ENCODE assay signal across 26 mouse cellular contexts in genomic region chr3:146598411-146598810, GRCm38 (mm10). TPM values are rescaled to one million over a fixed set of nuclear protein-coding genes. Genes with fewer than 3 reads are reported as not detected.
DNase-seq lines count a peak whose midpoint lies in the region; ATAC-seq and TF ChIP-seq lines count a peak whose summit lies in the region.
"Had no signal": no experiment of that assay in that cellular context is flagged by ENCODE, and none has a peak within 500 bp of the region (broad histone marks: within the 10 kb centered on the region; RNA-seq: fewer than 3 reads in every experiment).

No protein-coding gene starts in this region.

- no peak for ATAC-seq in liver, postnatal 0 days
- no peak for ATAC-seq in liver, embryonic 12.5 days
- no peak for ATAC-seq in lung, embryonic 16.5 days (ENCODE audit: low read depth)
- no peak for ATAC-seq in midbrain, embryonic 16.5 days
- ATAC-seq: forebrain, embryonic 15.5 days had no signal

- peak overlapping the region; percentile 67 for H3K4me2 ChIP-seq in liver, postnatal 0 days (ENCODE audit: low read depth, low read length)
- no peak overlapping the region for H3K4me2 ChIP-seq in liver, embryonic 12.5 days
- peak overlapping the region; percentile 25; the same call in 1 of the 2 replicates for H3K4me2 ChIP-seq in lung, embryonic 16.5 days (ENCODE audit: low read depth, low read length)
- H3K4me2 ChIP-seq in midbrain, embryonic 16.5 days (ENCODE audit: low read length): no peak overlapping the region
- H3K4me2 ChIP-seq: forebrain, embryonic 15.5 days; liver, embryonic 15.5 days; neural tube, embryonic 13.5 days had no signal

- H3K4me3 ChIP-seq in liver, postnatal 0 days (ENCODE audit: low read depth, low read length): peak overlapping the region; percentile 33
- no peak overlapping the region for H3K4me3 ChIP-seq in liver, embryonic 12.5 days
- no peak overlapping the region for H3K4me3 ChIP-seq in lung, embryonic 16.5 days (ENCODE audit: low read length)
- no peak overlapping the region for H3K4me3 ChIP-seq in midbrain, embryonic 16.5 days (ENCODE audit: low read depth, low read length)
- H3K4me3 ChIP-seq: embryonic facial prominence, embryonic 10.5 days; erythroblast, embryonic 14.5 days; forebrain, embryonic 15.5 days; limb, embryonic 10.5 days; liver, embryonic 15.5 days; midbrain, embryonic 10.5 days; neural tube, embryonic 13.5 days had no signal

- no peak for TF ChIP-seq CTCF in liver, postnatal 0 days (IDR thresholded peaks at IDR 0.05; ENCODE audit: low read depth)

- H3K36me3 ChIP-seq in liver, postnatal 0 days (replicated peaks; ENCODE audit: insufficient read depth, low read length): no peaks in the 10 kb centered on the region
- no peaks in the 10 kb centered on the region for H3K36me3 ChIP-seq in liver, embryonic 12.5 days
- no peaks in the 10 kb centered on the region for H3K36me3 ChIP-seq in lung, embryonic 16.5 days (ENCODE audit: control insufficient read depth, insufficient read depth, low read length)
- H3K36me3 ChIP-seq in midbrain, embryonic 16.5 days (ENCODE audit: control insufficient read depth, insufficient read depth, low read length): no peaks in the 10 kb centered on the region
- H3K36me3 ChIP-seq: embryonic facial prominence, embryonic 10.5 days; forebrain, embryonic 15.5 days; limb, embryonic 10.5 days; liver, embryonic 15.5 days; midbrain, embryonic 10.5 days; neural tube, embryonic 13.5 days had no signal

- WGBS in liver, postnatal 0 days (ENCODE audit: insufficient replicate concordance): 67% methylated on average over 6 of the region's 6 CpGs
- WGBS in liver, embryonic 12.5 days (ENCODE audit: insufficient replicate concordance): 74% methylated on average over 6 of the region's 6 CpGs
- WGBS in lung, embryonic 16.5 days: 36% methylated on average over 6 of the region's 6 CpGs
- 88% methylated on average over 6 of the region's 6 CpGs for WGBS in midbrain, embryonic 16.5 days

- H3K9ac ChIP-seq in liver, postnatal 0 days (replicated peaks): peak overlapping the region; percentile 58
- no peak overlapping the region for H3K9ac ChIP-seq in liver, embryonic 12.5 days
- H3K9ac ChIP-seq in lung, embryonic 16.5 days (ENCODE audit: low read length): no peak overlapping the region
- H3K9ac ChIP-seq in midbrain, embryonic 16.5 days (ENCODE audit: low read depth, low read length): no peak overlapping the region
- H3K9ac ChIP-seq: forebrain, embryonic 15.5 days; liver, embryonic 15.5 days; neural tube, embryonic 13.5 days had no signal

- no peaks in the 10 kb centered on the region for H3K9me3 ChIP-seq in liver, postnatal 0 days (ENCODE audit: low read length)
- no peaks in the 10 kb centered on the region for H3K9me3 ChIP-seq in liver, embryonic 12.5 days (replicated peaks)
- H3K9me3 ChIP-seq in lung, embryonic 16.5 days (ENCODE audit: control insufficient read depth, low read length): no peaks in the 10 kb centered on the region
- H3K9me3 ChIP-seq in midbrain, embryonic 16.5 days (replicated peaks; ENCODE audit: control insufficient read depth, low read length, poor library complexity, severe bottlenecking): no peaks in the 10 kb centered on the region
- H3K9me3 ChIP-seq: embryonic facial prominence, embryonic 10.5 days; forebrain, embryonic 15.5 days; limb, embryonic 10.5 days; liver, embryonic 15.5 days; midbrain, embryonic 10.5 days; neural tube, embryonic 13.5 days had no signal

- H3K27ac ChIP-seq in liver, postnatal 0 days (ENCODE audit: low read depth): peak overlapping the region; percentile 95
- no peak overlapping the region for H3K27ac ChIP-seq in liver, embryonic 12.5 days
- H3K27ac ChIP-seq in lung, embryonic 16.5 days (ENCODE audit: low read length): no peak overlapping the region
- no peak overlapping the region for H3K27ac ChIP-seq in midbrain, embryonic 16.5 days (ENCODE audit: low read length)
- H3K27ac ChIP-seq: embryonic facial prominence, embryonic 10.5 days; forebrain, embryonic 15.5 days; limb, embryonic 10.5 days; midbrain, embryonic 10.5 days; neural tube, embryonic 13.5 days had no signal

- peaks cover 6% of the 10 kb centered on the region for H3K4me1 ChIP-seq in liver, postnatal 0 days (ENCODE audit: insufficient read depth)
- H3K4me1 ChIP-seq in liver, embryonic 12.5 days: peaks cover 14% of the 10 kb centered on the region
- peaks cover 5% of the 10 kb centered on the region for H3K4me1 ChIP-seq in lung, embryonic 16.5 days (replicated peaks; ENCODE audit: control insufficient read depth, insufficient read depth, low read length)
- no peaks in the 10 kb centered on the region for H3K4me1 ChIP-seq in midbrain, embryonic 16.5 days (ENCODE audit: control insufficient read depth, insufficient read depth, low read length)
- H3K4me1 ChIP-seq: embryonic facial prominence, embryonic 10.5 days; forebrain, embryonic 15.5 days; limb, embryonic 10.5 days; midbrain, embryonic 10.5 days; neural tube, embryonic 13.5 days had no signal

- peak; percentile 47 for DNase-seq in layer of hippocampus, adult 11-12 months (ENCODE audit: low spot score)
- no peak for DNase-seq in layer of hippocampus, adult 9-10 months (ENCODE audit: low spot score)
- no peak for DNase-seq in liver, postnatal 0 days
- DNase-seq in brain, adult 2 months (ENCODE audit: low read depth, low spot score): peak; percentile 80
- no peak for DNase-seq in cerebellum, adult 18-20 months
- DNase-seq: adrenal gland, adult 8-10 months; cerebellum, adult 11 months; cerebellum, postnatal 25 days; gastrocnemius, postnatal 10 days; kidney, adult 2 months; kidney, postnatal 14 days; thymus, adult 2 months had no signal

- no peak for TF ChIP-seq EP300 in liver, postnatal 0 days (IDR thresholded peaks at IDR 0.05; ENCODE audit: low read depth)

- no peaks in the 10 kb centered on the region for H3K27me3 ChIP-seq in liver, postnatal 0 days (ENCODE audit: insufficient read depth, low read length)
- H3K27me3 ChIP-seq in liver, embryonic 12.5 days (replicated peaks): no peaks in the 10 kb centered on the region
- no peaks in the 10 kb centered on the region for H3K27me3 ChIP-seq in lung, embryonic 16.5 days (ENCODE audit: control insufficient read depth, insufficient read depth, low read depth, low read length)
- H3K27me3 ChIP-seq in midbrain, embryonic 16.5 days (ENCODE audit: control insufficient read depth, insufficient read depth, low read depth, low read length): no peaks in the 10 kb centered on the region
- H3K27me3 ChIP-seq: forebrain, embryonic 15.5 days; liver, embryonic 15.5 days; neural tube, embryonic 13.5 days had no signal

RNA-seq across cellular contexts. Expression of gene Dnase2b, which starts 17.0 kb away (rescaled TPM):
- 3.9 and 4.0 TPM in 2 replicates for polyA plus RNA-seq in liver, postnatal 0 days (2015; fragmentation: Nextera tagmentation; extraction: Ambion mirVana)
- polyA plus RNA-seq in liver, embryonic 12.5 days (2016; fragmentation: Nextera tagmentation; extraction: Ambion mirVana): 0.23 and 0.24 TPM in 2 replicates
- 0.10 TPM in 1 of 2 replicates, not detected in the other for polyA plus RNA-seq in lung, embryonic 16.5 days (2015; fragmentation: Nextera tagmentation; extraction: Ambion mirVana)
- not detected in 2 replicates for polyA plus RNA-seq in midbrain, embryonic 16.5 days (2015; fragmentation: Nextera tagmentation; extraction: Ambion mirVana)
- polyA plus RNA-seq: brain, embryonic 14.5 days; embryonic facial prominence, embryonic 10.5 days; erythroblast, embryonic 14.5 days; forebrain, embryonic 15.5 days; heart, postnatal 0 days; hindbrain, embryonic 11.5 days; kidney, adult 2 months; midbrain, embryonic 10.5 days; neural tube, embryonic 13.5 days; small intestine, adult 2 months; thymus, adult 2 months had no signal

RNA-seq across cellular contexts. Expression of gene Uox, which starts 28.2 kb away (rescaled TPM):
- 213 and 245 TPM in 2 replicates for polyA plus RNA-seq in liver, postnatal 0 days (2015; fragmentation: Nextera tagmentation; extraction: Ambion mirVana)
- polyA plus RNA-seq in liver, embryonic 12.5 days (2016; fragmentation: Nextera tagmentation; extraction: Ambion mirVana): 0.69 and 0.87 TPM in 2 replicates
- polyA plus RNA-seq in lung, embryonic 16.5 days (2015; fragmentation: Nextera tagmentation; extraction: Ambion mirVana): 0.45 and 1.8 TPM in 2 replicates
- polyA plus RNA-seq in midbrain, embryonic 16.5 days (2015; fragmentation: Nextera tagmentation; extraction: Ambion mirVana): 0.09 TPM in 1 of 2 replicates, not detected in the other
- polyA plus RNA-seq: brain, embryonic 14.5 days; embryonic facial prominence, embryonic 10.5 days; erythroblast, embryonic 14.5 days; forebrain, embryonic 15.5 days; hindbrain, embryonic 11.5 days; kidney, adult 2 months; limb, embryonic 10.5 days; midbrain, embryonic 10.5 days; neural tube, embryonic 13.5 days had no signal

RNA-seq across cellular contexts. Expression of gene 4930503B20Rik, which starts 52.7 kb away (rescaled TPM):
- polyA plus RNA-seq in liver, postnatal 0 days (2015; fragmentation: Nextera tagmentation; extraction: Ambion mirVana): not detected in 2 replicates
- polyA plus RNA-seq in liver, embryonic 12.5 days (2016; fragmentation: Nextera tagmentation; extraction: Ambion mirVana): not detected in 2 replicates
- polyA plus RNA-seq in lung, embryonic 16.5 days (2015; fragmentation: Nextera tagmentation; extraction: Ambion mirVana): not detected in 2 replicates
- polyA plus RNA-seq in midbrain, embryonic 16.5 days (2015; fragmentation: Nextera tagmentation; extraction: Ambion mirVana): 0.09 TPM in 1 of 2 replicates, not detected in the other
- polyA plus RNA-seq: embryonic facial prominence, embryonic 10.5 days; erythroblast, embryonic 14.5 days; forebrain, embryonic 15.5 days; heart, postnatal 0 days; hindbrain, embryonic 11.5 days; kidney, adult 2 months; limb, embryonic 10.5 days; liver, embryonic 15.5 days; midbrain, embryonic 10.5 days; neural tube, embryonic 13.5 days; small intestine, adult 2 months had no signal

Comparison
In these comparisons a context has a peak if more than half of its experiments do, and no peak if none do; other contexts are left out.
1. DNase-seq: peak in layer of hippocampus, adult 11-12 months (single experiment) and brain, adult 2 months (single experiment); none in layer of hippocampus, adult 9-10 months (single experiment), liver, postnatal 0 days (single experiment) and cerebellum, adult 18-20 months (0 of 2).
2. H3K4me2 ChIP-seq: peak in liver, postnatal 0 days (single experiment) and lung, embryonic 16.5 days (single experiment); none in liver, embryonic 12.5 days (single experiment) and midbrain, embryonic 16.5 days (single experiment).
3. RNA of gene Uox, which starts 28.2 kb away (polyA plus RNA-seq): 213 to 245 TPM in liver, postnatal 0 days; 0.69 to 0.87 TPM in liver, embryonic 12.5 days, 0.45 to 1.8 TPM in lung, embryonic 16.5 days and 0.09 TPM in midbrain, embryonic 16.5 days; every median in the first group is over 10 times any median in the second.